Mouse (Mus musculus) gastrocnemius, postnatal 36 days (tissue): ENCODE measurements around the gene Ly75. TPM values are rescaled to one million over a fixed set of nuclear protein-coding genes. Genes with fewer than 3 reads are reported as not detected.

Experiments
- DNase-seq, 2 experiments: peaks; one replicate each; pipeline ENCODE4 v3.0.0; 2022
- intact Hi-C: fragments of 180-260 bp; cut with DNase I; formaldehyde crosslinking; loops from one replicate; pipeline ENCODE4 v1.15.1; 2025
- total RNA-seq, 2 experiments: library from RNA; stranded (reverse); gene quantifications; 2 replicates each; pipeline ENCODE4 v1.2.3; 2021

Ly75 gene
- total RNA-seq, 2 experiments from 2014 or later, result 0.07 to 0.54 TPM

DNA sequence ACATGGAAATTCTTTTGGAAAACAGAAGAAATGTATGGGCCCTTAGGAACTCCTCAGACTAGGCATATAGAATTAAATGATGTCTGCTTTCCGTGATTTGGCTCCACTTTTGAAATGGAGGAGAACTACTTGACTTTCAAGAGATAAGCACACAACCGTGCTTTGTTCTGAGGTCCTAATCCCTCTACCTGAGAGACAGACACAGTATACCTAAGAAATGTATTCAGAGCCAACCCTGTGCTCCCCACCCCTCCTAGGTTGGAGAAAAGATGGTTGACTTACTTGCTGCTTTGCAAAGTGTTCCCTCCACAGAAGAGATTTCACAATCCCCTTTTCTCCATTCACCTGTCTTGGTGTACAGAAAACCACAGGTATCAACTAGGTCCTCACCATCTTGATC is 126.4 kb downstream of the Ly75 start:
- DNase-seq, result no peak
- intact Hi-C loops, result no loop called here

DNA sequence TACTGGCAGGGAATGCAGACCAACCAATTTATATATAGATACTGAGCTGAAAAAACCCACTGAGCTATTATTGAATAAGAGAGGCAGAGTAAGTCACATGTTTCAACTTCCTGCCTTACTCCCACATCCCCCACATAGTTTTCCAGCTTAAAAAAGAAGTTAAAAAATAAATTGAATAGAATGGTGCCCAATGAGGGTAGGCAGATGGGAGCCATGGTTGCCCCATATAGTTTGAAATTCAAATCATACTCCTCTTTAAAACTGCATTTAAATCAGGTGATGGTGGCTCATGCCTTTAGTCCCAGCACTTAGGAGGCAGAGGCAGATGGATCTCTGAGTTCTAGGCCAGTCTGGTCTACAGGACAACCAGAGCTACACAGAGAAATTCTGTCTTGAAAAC is 129.6 kb downstream of the Ly75 start:
- intact Hi-C loops, result no loop called here
- no peak for DNase-seq

DNA sequence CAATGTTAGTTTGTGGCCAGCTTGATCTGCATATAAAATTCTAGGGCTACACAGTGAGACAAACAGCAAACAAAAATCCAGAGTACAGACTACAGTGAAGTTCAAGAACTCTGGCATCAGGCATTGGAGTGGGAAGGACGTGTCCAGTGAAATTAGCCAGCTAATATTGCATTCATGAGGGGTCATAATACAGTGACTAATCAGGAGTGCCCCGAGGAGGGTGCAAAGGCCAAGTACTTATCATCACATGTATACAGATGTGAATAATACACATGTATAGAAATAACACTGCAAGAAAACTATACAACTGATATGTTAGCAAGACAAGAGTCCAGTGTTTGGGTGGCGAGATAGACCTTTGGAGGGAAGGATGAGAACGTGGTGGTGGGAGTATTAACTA is 130.3 kb downstream of the Ly75 start:
- no peak for DNase-seq
- intact Hi-C loops, result no loop called here

Other genes with a start within 250 kb of the Ly75 start
- 10 to 100 TPM; 30.7 to 31.9 TPM for gene Baz2b, start 173.5 kb downstream of the Ly75 start, total RNA-seq
- gene March7, start 173.4 kb downstream of the Ly75 start, total RNA-seq, result 10 to 100 TPM; 22.5 to 25.2 TPM
- 1 to 10 TPM; 7.7 to 8.3 TPM for gene Cd302, start 98.8 kb downstream of the Ly75 start, total RNA-seq
- 1 to 10 TPM; 1.1 to 1.4 TPM for gene Pla2r1, start 170.0 kb upstream of the Ly75 start, total RNA-seq